Mouse (Mus musculus) large intestine, adult 2 months (tissue): ENCODE results near the gene Gcgr. TPM values are rescaled to one million over a fixed set of nuclear protein-coding genes. Genes with fewer than 3 reads are reported as not detected.

Source experiments
- DNase-seq: peaks from one replicate; pipeline ENCODE4 v3.0.0-alpha.2; 2012; ENCODE audit warnings: low read depth, low spot score
- WGBS: fragments of 180-500 bp; shearing (Covaris S2); methylation state at CpG from one replicate; pipeline ENCODE4 v1.1.7; 2018; 5-methylcytosine and 5-hydroxymethylcytosine counted together
- polyA plus RNA-seq: library from polyadenylated mRNA; depleted of rRNA; stranded (reverse); fragments of >200 nt; gene quantifications from 2 replicates; pipeline ENCODE4 v1.2.3, GENCODE M21; 2012; rRNA removed

The Gcgr gene
- 0.90 and 1.1 TPM in 2 replicates for polyA plus RNA-seq

- DNase-seq, result no peak
- WGBS, result 11% methylated on average over 57 of the region's 62 CpGs
These were observed at the start of gene Gcgr for GRCm38 (mm10) chr11:120530085-120530964. TSS of gene Gcgr (plus strand) at chr11:120530699.

GRCm38 (mm10) chr11:120483448-120483934 lies 47.0 kb upstream of the Gcgr start:
- 81% methylated on average over 7 of the region's 7 CpGs for WGBS
- no peak for DNase-seq

- under 1% methylated on average over 60 of the region's 60 CpGs for WGBS
- peak; percentile 82 for DNase-seq
These were observed 46.1 kb upstream of the Gcgr start, which contains the start of gene Mrpl12 for GRCm38 (mm10) chr11:120484265-120484981. TSS of gene Mrpl12 (plus strand) at chr11:120484613.

- WGBS, result 5% methylated on average over 10 of the region's 10 CpGs
- no peak for DNase-seq
These were observed 45.2 kb upstream of the Gcgr start for GRCm38 (mm10) chr11:120485251-120485650.

GRCm38 (mm10) chr11:120488516-120488915 lies 42.0 kb upstream of the Gcgr start:
- WGBS, result 39% methylated on average over 4 of the region's 4 CpGs
- DNase-seq, result no peak

- WGBS, result 36% methylated on average over 4 of the region's 4 CpGs
- DNase-seq, result peak; percentile 94
These were observed 41.3 kb upstream of the Gcgr start for GRCm38 (mm10) chr11:120489054-120489761.

- DNase-seq, result no peak
- 22% methylated on average over 4 of the region's 4 CpGs for WGBS
These were observed 40.0 kb upstream of the Gcgr start for GRCm38 (mm10) chr11:120490291-120491046.

GRCm38 (mm10) chr11:120491317-120492023 lies 39.0 kb upstream of the Gcgr start, which contains the start of gene Slc25a10:
TSS of gene Slc25a10 (plus strand) at chr11:120491840.
- under 1% methylated on average over 35 of the region's 35 CpGs for WGBS
- DNase-seq, result no peak

GRCm38 (mm10) chr11:120492024-120492877 lies 38.2 kb upstream of the Gcgr start:
- DNase-seq, result no peak
- WGBS, result under 1% methylated on average over 48 of the region's 48 CpGs

GRCm38 (mm10) chr11:120492878-120493203 lies 37.7 kb upstream of the Gcgr start:
- DNase-seq, result no peak
- WGBS, result 13% methylated on average over 3 of the region's 3 CpGs

- WGBS, result 30% methylated on average over 3 of the region's 3 CpGs
- no peak for DNase-seq
These were observed 37.1 kb upstream of the Gcgr start for GRCm38 (mm10) chr11:120493351-120493750.

- 58% methylated on average over 3 of the region's 3 CpGs for WGBS
- no peak for DNase-seq
These were observed 36.6 kb upstream of the Gcgr start for GRCm38 (mm10) chr11:120493911-120494310.

- WGBS, result 68% methylated on average over 3 of the region's 3 CpGs
- DNase-seq, result no peak
These were observed 33.1 kb upstream of the Gcgr start for GRCm38 (mm10) chr11:120497436-120497835.

GRCm38 (mm10) chr11:120498226-120498625 lies 32.3 kb upstream of the Gcgr start:
- WGBS, result 56% methylated on average over 12 of the region's 12 CpGs
- no peak for DNase-seq

GRCm38 (mm10) chr11:120498891-120499290 lies 31.6 kb upstream of the Gcgr start:
- 66% methylated on average over 5 of the region's 5 CpGs for WGBS
- no peak for DNase-seq

- no peak for DNase-seq
- WGBS, result 44% methylated on average over 6 of the region's 6 CpGs
These were observed 30.6 kb upstream of the Gcgr start for GRCm38 (mm10) chr11:120499894-120500293.

- no peak for DNase-seq
- WGBS, result 3% methylated on average over 3 of the region's 3 CpGs
These were observed 30.1 kb upstream of the Gcgr start for GRCm38 (mm10) chr11:120500357-120500756.

- WGBS, result 32% methylated on average over 6 of the region's 6 CpGs
- no peak for DNase-seq
These were observed 29.5 kb upstream of the Gcgr start for GRCm38 (mm10) chr11:120501018-120501417.
